Mouse (Mus musculus) right cerebral cortex, postnatal 36 days (tissue): ENCODE measurements around the gene Utrn.

Experiments
- DNase-seq, 2 experiments: peaks; one replicate each; pipeline ENCODE4 v3.0.0; 2022; ENCODE audit warnings: low spot score in 2 of 2, mixed read lengths in 1 of 2

The Utrn gene

DNA sequence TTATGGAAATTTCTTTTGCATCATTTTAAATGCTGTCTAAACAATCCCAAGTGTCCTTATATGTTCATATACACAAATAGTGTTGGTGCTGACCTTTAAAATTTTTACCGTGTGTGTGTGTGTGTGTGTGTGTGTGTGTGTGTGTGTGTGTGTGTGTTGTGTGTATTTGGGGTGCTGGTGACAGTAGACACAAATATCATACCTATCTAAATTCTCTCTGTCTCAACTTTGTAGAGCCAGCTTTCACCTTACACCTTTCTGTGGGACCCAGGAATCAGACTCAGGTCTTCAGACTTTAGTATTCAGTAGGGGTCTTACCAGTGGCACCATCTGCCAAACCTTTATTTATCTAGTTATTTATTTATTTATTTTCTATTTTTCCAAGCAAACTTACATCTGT is 681 bp upstream of the Utrn start:
- DNase-seq, result no peak

DNA sequence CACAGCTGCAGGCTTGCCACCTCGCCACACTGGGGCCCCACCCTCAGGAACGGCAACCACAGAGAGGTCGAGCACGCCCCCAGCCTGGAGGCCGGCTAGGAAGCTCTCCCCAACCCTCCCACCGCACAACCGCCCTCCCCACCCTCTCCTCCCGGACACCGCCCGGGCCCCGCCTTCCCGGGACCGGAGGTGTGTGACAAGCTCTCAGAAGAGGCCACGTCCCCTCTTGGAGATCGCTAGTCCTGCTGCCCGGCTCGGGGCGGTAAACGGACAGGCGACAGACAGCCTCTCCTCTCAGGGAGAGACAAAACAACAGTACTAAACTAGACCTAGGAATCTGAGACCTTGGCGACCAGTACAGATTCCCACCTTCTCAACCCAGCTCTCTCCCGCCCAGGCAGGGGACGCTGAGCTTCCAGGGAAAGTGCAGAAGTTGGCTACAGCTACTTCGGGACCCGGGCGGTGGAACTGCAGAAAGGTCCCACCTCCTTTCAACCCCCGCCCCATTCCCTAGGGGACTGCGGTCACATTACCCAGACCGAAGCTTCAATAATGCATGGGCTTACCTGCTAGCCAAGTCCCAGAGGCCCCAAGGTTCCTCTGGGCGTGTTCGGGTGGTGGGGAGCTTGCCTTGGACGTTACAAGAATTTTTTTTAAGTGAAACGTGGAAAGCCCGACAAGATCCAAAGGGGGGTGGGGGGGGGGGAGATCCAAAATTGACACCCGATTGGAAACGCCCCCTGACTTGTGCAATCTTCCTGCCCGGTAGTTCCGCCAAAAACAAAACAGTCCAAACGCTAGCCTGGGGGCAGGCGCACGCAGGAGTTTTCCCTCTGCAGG is 756 bp downstream of the Utrn start:
- no peak for DNase-seq

DNA sequence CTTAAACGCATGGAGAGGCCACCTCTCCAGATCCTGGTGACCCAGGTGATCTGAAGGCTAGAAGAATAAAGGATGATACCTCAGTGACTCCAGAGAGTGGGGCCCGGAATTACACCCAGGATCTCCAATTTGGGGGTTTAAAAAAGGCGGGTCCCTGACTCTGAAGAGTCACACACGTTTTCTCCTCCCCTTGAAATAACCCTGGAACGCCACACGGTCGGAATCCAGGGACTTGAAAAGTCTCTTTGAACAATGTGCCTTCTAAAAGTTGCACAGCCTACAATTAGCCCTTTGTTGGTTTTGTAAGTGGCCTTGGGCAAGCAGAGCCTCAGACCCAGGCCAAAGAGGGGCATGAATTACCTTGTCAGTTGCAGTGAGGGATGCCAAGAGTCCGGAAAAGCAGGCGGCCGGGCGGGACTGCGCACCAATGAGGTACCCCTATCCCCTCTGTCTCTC is 1.4 kb downstream of the Utrn start:
- no peak for DNase-seq

DNA sequence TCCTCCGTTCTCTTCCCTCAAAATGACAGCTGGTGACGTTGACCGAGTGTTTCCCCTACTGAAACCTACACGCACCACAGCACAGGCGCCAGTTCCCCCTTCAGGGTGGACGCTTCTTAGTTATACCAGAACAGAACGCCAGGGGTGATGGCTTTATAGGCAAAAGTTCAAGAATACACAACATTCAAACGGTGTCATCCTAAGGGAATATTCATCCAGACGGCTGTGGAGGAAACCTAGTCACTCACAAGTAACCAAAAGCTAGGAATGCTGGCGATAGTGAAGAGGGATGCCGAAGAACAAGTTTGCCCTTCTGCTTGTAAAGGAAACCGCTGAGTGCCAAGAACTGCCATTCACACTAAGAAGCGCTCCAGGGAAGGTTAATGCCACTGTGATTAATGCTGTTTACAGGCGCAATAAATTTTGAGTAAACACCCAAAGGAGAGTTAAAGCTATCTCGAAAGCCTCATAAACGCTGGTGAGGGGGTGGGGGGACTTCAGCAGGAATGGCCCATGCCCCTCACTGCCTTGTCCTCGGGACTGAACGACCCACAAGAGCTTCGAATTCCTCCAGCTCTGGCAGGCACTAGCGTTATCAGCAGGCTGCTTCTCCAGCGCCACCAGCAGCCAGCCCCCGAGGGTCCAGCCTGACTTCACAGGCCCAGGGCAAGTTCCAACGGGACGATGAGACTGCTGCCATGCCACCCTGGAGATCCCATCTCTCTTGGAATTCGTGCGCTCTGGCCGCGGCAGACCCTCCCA is 2.0 kb downstream of the Utrn start:
- no peak for DNase-seq

DNA sequence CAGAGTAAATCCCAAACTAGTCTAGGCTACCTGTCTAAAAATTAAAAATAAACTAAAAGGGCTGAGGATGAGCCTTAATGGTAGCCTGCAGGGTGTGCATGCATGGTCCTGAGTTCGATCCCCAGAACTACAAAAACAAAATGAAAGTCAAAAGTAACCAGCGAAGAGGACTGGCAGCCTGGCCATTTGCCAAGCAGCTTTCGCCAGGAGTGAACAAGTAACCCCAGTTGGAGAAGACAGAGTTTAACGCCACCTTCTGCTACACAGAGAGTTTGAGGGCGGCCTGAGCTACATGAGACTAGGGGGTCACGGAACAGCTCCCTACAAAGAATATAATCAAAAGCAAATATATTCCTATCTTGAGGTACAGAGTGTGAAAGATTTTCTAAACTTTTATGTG is 4.0 kb downstream of the Utrn start:
- no peak for DNase-seq

DNA sequence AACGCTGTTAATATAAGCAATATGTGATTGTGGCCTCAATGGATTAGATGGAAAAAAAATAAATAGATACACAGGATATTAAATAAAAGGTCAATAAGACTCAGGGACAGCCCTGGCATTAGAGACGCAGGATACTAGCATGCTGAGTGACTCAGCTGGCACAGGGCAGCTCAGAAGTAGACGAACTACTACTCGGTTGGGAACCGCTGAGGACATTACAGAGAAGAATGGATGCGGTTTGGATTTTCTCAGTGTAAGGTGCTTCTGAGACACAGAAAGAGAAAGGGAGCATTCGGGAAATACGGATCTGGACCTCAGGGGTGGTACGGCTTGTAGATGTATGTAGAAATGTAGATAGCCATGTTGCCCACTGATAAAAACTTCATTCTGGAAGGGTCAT is 5.6 kb downstream of the Utrn start:
- DNase-seq, result no peak

DNA sequence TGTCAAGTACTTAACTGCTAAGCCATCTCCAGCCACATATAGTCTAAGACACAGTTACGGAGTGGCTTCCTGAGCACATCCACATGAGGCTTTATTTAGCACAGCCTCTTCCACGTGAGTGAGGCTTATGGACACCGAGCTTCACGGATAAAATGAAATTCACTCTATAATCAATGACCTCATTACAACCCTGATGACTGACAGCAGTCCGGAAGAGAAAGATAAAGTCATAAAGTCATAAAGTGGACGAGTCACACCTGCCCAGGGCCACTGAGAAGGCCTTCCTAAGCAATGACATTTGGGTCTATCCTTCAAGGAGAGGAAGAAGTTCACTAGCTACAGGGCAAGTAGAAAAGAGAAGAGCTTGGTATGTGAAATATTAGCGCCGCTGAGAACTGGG is 7.1 kb downstream of the Utrn start:
- no peak for DNase-seq

DNA sequence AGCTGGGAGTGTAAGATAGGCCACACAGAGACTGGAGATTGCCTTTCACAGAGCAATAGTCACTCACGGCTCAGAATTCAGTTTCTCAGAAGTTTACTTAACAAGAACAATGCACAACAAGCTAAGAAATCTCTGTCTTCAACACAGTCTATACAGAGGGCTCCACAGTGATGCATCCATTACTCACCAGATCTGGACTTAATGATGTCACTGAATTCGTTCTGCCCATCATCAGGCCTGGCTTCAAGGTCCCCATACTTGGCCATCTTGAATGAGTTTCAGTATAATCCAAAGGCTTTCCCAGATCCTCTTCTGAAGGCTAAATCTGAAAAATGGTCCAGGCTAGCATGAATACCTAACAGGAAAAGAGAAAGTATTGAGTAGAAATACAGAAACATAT is 7.8 kb downstream of the Utrn start:
- DNase-seq, result no peak

DNA sequence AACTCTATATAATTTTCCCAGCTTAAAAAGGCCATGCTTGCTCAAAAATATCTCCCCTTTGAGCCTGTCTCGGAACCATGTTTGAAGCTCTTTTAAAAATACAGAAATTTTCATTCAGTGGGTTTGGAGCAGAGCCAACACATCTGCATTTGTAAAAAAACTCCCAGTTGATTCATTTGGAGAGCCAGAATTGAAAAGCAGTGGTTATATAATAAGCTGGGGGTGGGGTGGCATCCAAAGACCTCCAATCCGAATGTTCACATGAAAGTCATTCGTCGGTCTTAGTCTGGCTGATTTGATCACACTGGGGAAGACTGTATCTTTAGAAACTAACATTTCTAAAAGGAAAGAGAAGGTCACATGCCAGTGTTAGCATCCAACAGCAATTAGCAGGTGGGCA is 8.4 kb downstream of the Utrn start:
- no peak for DNase-seq

DNA sequence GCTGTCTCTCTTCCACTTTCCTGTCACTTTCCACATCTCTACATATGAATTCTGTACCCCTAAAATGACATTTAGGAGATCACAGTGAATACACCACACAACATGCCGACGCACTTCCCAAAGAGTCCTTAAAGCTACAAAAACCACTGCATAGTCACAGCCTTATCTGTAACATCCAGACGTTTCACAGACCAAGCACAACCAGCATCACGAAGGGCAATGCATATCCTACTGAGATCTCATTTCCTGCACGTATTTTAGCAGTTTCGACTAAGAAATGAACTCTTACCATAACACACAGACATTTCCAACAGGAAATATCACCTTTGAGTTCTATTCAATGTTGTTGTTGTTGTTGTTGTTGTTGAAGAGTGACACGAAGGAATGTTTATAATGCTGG is 8.8 kb downstream of the Utrn start:
- no peak for DNase-seq

DNA sequence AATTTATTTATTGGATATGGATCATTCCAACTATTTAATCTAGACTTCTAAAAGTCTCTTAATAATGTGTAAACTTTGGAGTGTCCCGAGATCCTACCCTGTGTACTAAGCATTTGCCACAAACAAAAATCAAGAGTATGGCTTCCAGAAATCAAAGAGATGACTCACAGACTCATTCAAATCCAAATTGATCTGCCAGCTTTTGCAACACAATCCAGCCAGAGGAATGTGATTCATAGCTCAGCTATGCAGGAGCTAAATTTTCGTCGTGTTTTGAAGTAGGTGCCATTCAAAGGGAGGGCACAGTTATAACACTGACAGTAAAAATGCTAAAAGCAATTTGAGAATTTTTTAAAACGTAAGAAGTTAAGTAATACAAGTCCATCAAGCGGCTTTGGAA is 11.1 kb downstream of the Utrn start:
- DNase-seq, result no peak

DNA sequence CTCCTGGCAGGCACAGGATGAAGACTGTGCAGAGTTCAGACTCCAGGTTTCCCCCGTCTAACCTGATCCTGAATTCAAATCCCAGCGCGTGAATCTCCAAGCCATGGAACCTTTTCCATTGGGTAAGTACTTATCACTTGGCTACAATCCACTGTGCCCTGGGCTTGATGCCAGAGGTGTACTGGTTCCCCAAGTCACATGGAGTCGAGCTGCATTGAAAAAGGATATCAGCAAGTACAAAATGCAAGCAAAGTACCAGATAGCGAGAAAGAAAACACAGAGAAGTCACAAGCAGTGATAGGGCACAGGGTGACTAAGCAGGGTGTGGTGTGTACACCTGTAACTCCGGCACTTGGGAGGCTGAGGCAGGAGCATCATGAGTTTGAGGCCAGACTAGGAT is 14.9 kb downstream of the Utrn start:
- DNase-seq, result no peak

DNA sequence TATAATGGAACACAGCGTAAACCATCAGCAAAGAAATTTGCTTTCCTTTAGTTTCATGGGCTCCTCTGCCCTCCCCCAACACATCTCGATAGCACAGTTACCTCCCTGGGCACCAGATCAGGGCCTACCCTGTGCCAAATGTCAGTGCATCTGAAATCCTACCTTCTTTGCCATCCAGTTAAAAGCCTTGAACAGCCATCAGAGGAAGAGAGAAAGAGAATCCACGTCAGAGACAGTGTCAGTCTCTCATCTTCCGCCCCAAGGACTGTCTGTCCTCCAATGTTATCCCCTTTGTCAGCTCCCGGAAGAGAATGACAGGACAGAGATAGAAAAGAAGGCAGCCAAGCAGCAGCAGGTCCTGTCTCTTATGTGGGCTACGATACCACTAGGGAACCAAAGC is 15.4 kb downstream of the Utrn start:
- no peak for DNase-seq

DNA sequence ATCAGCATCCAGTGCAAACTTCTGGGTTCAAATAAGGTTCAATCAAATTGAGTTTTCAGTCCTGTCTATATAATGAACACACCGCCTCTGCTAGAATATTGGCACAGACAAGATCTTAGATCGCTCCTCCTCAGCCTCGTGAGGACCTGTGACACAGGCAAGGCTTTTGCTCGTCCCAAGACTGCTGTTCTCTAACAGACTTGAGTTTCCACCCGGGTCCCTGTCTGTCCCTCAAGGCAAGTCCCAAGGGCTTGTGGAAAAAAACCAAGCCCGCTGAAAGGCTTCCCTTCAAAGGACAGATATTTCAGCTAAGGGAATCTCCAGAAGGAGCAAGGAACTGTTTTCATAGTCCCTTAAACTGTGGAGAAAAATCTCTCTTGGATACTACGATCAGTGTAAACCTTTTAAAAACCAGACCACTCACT is 16.0 kb downstream of the Utrn start:
- DNase-seq, result no peak

DNA sequence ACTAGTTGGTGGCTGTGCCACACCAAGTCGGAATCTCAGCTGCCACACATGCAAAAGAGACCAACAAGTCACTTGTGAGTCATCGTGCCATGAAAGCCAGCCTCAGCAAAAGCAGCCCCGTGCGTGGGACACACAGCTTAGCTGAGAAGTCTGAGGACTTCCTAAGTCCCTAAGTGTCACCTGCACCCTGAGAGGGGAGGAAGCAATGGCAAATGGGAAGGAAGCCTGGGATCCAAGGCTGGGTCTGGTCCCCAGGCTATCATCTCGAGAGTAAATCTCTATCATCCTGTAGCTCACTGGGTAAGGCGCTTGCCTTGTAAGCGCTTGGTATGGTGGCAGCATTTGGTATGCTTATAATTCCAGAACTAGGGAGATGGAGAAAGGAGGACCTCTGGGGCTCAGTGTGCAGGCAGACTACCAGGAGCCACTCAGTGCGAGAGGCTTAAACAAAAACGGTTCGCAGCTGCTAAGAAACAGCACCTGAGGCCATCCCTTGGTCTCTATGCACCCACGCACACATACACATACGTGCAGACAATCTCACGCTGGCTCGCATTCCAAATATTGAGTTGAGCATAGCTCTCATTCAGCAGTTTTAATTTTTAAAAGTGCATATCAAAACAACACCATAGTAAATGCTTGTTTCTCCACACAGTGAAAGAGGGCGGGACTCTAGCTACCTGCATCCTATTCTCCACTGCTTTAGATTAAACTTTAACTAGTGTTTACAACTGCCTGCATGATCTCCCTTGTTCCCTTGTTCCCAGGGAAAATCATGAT is 16.6 kb downstream of the Utrn start:
- no peak for DNase-seq

DNA sequence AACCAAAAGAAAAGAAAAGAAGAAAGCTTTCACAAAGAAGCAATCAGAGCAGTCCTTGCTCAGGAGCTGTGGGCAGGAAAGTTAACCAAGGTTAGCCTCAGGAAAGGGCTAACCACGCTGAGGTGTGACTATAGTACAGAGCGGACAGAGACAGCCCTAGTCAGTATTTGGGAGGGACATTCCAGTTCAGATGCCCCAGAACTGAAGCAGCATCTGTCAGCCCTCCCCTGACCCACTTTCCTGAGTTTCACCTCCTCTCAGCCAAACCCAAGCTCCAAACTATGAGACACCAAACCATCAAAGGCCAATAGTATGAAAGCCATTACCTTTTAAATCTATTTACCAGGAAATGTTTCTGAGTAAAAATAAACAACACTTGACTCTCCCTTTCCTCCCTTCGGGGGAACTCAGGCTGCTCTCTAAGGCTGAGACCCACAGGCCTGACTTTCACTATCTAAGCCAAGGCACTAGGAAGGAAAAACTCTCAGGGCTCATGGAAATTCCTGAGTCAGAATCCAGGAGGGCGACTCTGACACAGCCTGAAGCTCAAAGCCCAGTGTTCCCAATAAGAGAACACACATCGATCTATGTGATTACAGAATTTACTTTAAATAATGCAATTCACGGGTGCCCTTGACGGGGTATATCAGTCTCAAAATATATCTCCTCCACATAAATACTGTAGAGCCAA is 18.2 kb downstream of the Utrn start:
- DNase-seq, result no peak

DNA sequence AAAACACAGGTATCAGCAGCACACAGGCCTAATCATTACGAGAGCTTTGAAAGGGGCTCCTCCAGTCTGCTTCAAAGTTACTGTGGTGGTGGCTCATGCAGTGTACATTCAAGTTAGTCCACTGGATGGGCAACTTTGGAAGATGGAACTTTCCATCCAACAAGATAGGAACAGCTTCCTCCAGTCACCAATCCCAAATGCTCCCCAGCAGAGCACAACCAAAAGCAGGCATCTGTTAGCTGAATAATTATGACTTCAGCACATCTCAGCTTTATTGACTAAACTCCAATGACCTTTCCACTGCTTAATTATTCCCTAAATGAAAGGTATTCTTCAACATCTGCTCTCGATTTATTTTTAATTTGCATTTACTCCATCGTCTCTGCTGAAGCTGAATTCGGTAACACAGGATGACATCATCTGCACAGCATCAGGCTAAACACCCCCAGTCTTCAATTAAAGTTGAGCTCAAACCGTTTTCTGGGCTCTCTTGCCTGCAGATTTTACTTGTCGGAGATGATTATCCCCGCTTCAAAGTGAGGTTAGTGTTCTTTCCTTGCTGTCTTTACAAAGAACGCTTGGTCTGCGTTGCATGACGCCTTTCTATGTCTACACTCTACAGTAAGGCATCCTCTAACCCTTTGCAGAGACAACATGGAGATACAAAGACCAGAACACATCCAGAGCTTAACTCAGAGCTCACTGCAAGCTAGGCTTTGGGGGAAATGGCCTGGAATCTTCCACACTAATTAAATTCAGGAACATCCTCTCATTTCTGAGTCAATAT is 20.6 kb downstream of the Utrn start:
- no peak for DNase-seq

DNA sequence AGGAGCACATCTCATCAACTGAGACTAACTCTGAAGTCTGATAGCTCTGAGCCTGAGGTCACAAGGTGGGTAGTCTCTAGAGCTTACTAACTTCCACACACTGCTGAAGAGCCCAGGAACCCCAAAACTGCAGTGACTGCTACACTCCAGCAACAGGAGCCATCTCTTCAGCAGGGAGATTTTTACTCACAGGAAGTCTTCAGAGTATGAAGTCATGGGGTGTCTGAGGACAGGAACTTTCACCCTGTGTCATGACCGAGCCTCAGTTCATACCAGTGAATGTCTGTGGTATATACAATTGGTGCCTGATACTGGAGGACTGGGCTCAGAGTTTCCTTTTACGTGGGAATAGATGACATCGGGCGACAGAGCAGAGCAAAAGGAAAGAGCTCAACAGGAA is 26.6 kb downstream of the Utrn start:
- no peak for DNase-seq

DNA sequence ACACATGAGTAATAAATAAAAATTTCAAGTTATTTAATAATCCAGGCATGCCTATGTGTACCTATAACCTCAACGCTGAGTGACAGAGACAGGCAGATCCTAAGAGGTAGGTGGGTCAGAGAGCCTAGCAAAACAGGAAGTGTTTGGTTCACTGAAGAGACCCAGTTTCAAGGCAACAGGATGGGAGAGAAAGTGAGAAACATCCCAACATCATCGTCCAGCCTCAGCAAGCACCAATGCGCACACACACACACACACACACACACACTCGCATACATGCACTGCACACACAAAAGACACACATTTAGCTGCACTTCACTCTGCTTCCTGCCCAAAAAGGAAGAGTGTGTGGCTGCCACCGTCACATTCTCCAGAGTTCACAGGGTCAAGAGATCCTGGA is 27.7 kb downstream of the Utrn start:
- DNase-seq, result no peak

DNA sequence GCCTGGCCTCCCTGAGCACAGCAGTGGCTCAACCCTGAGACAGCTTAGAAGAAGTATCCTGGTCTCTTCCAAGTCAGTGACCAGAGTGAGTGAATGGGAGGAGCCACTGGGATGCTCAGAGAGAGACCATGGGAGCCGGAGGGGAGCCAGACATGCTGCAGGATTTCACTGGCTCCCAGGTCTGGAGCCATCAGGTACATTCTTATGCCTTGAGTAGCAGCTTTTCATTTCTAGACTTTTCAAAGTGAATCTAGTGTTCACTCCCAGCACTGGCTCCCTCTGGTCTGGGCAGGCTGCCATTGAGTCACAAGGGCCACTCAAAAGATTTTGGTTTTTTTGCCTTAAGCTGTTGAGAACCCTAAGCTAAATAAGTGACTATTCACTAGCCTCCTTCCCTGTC is 31.5 kb downstream of the Utrn start:
- DNase-seq, result no peak
